8 mouse cellular contexts compared by ENCODE assay signal in the genomic region with DNA sequence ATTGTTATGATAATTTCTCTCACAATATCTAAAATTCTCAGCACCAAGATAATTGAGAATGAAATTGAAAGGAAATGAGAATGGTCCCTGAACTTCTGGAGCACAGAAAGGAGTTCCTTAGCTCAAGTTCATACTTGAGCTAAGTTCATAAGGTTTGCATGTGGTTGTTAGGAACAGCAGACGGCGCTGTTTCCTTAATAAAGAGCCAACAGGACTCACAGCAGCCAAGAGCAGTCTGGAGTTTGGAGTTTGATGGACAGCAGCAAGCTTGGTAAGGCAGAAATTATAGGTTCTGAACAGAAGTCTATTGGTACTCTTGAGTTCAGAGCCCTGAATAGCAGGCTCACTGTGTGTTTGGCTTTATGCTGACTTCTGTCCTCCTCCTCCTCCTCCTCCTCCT. TPM values are rescaled to one million over a fixed set of nuclear protein-coding genes. Genes with fewer than 3 reads are reported as not detected.
DNase-seq lines count a peak whose midpoint lies in the region; ATAC-seq and TF ChIP-seq lines count a peak whose summit lies in the region.

No protein-coding gene starts in this region.

- H3K27me3 ChIP-seq in liver, adult 2 months (ENCODE audit: control insufficient read depth, insufficient read depth, low read length), result no peaks in the 10 kb centered on the region
- no peaks in the 10 kb centered on the region for H3K27me3 ChIP-seq in liver, embryonic 11.5 days (replicated peaks; ENCODE audit: control insufficient read depth, insufficient read depth, low read length)

- H3K4me3 ChIP-seq in liver, adult 2 months (ENCODE audit: insufficient read depth, low read depth, low read length), result no peak overlapping the region
- no peak overlapping the region for H3K4me3 ChIP-seq in liver, embryonic 11.5 days (ENCODE audit: low read depth, low read length)

- no peaks in the 10 kb centered on the region for H3K4me1 ChIP-seq in liver, adult 2 months (ENCODE audit: control insufficient read depth, insufficient read depth, low read length)
- no peaks in the 10 kb centered on the region for H3K4me1 ChIP-seq in liver, embryonic 11.5 days (replicated peaks; ENCODE audit: control insufficient read depth, insufficient read depth, low read length)

- no peak overlapping the region for H3K27ac ChIP-seq in liver, adult 2 months (replicated peaks; ENCODE audit: insufficient read depth, low read depth, low read length)
- no peak overlapping the region for H3K27ac ChIP-seq in liver, embryonic 11.5 days (ENCODE audit: low read depth, low read length)

- no peaks in the 10 kb centered on the region for H3K79me2 ChIP-seq in liver, adult 2 months (ENCODE audit: control insufficient read depth, insufficient read depth, low read length)

- no peaks in the 10 kb centered on the region for H3K9me3 ChIP-seq in liver, embryonic 11.5 days (ENCODE audit: control insufficient read depth, low read length)

- H3K4me2 ChIP-seq in liver, embryonic 11.5 days, result no peak overlapping the region

- ATAC-seq in liver, embryonic 11.5 days (replicated peaks; ENCODE audit: low FRiP score), result no peak
- peak; percentile 64 to 79; a peak in 3 of 4 replicates for ATAC-seq in hematopoietic stem cell, adult 5-6 weeks (replicated peaks in 1 of 2; ENCODE audit: insufficient read depth in 1 of 2, low FRiP score in 2 of 2, low TSS enrichment in 1 of 2, low read depth in 1 of 2, poor library complexity in 2 of 2, severe bottlenecking in 2 of 2)
- peak; percentile 91 for ATAC-seq in megakaryocyte progenitor cell, adult 5-6 weeks (replicated peaks; ENCODE audit: poor library complexity)

- H3K36me3 ChIP-seq in liver, adult 2 months (ENCODE audit: control insufficient read depth, insufficient read depth, low read length), result no peaks in the 10 kb centered on the region
- H3K36me3 ChIP-seq in liver, embryonic 11.5 days (ENCODE audit: control insufficient read depth, insufficient read depth, low read length), result no peaks in the 10 kb centered on the region

- 26% methylated on average over 2 of the region's 2 CpGs for WGBS in liver, adult 2 months
- WGBS in liver, embryonic 11.5 days, result 17% methylated on average over 2 of the region's 2 CpGs

- no peak for TF ChIP-seq POLR2A in liver, adult 2 months (IDR thresholded peaks at IDR 0.05; ENCODE audit: extremely low read depth, insufficient read depth, low read length)

- no peak overlapping the region for H3K9ac ChIP-seq in liver, adult 2 months (ENCODE audit: low read depth, low read length)
- H3K9ac ChIP-seq in liver, embryonic 11.5 days (ENCODE audit: low read depth, low read length), result no peak overlapping the region

- peak; percentile 8 to 20 for DNase-seq in adrenal gland, postnatal 36 days
- DNase-seq in adrenal gland, adult 2 months, result no peak
- peak; percentile 9 for DNase-seq in liver, adult 2 months (ENCODE audit: extremely low read depth, low read depth, low spot score)
- no peak for DNase-seq in liver, embryonic 11.5 days (ENCODE audit: low spot score)
- DNase-seq in c-Kit-positive CD71-positive TER-119-negative erythroid progenitor cells, embryonic 14.5 days (ENCODE audit: low read depth), result peak; percentile 17
- no peak for DNase-seq in ovary, postnatal 14 days (ENCODE audit: low spot score)

- no peak for TF ChIP-seq CTCF in liver, adult 2 months (IDR thresholded peaks at IDR 0.05; ENCODE audit: low read depth, low read length)

RNA-seq across cellular contexts. Expression of a gene that starts 24.8 kb away (rescaled TPM):
- not detected for total RNA-seq in adrenal gland, postnatal 36 days (2021)
- total RNA-seq in adrenal gland, adult 2 months (2021), result not detected
- polyA plus RNA-seq in adrenal gland, adult 2 months (2012; rRNA removed), result not detected in 2 replicates
- total RNA-seq in liver, adult 2 months (2014; rRNA removed), result not detected in 2 replicates
- polyA plus RNA-seq in liver, adult 2 months (2012; rRNA removed), result not detected in 2 replicates
- polyA plus RNA-seq in liver, embryonic 11.5 days (2014; fragmentation: Nextera tagmentation; extraction: Ambion mirVana), result not detected in 2 replicates
- total RNA-seq in hematopoietic stem cell, adult 5-6 weeks (2017), result not detected in 2 replicates
- total RNA-seq in megakaryocyte progenitor cell, adult 5-6 weeks (2015), result not detected in 2 replicates
- total RNA-seq in megakaryocyte progenitor cell, adult 5-6 weeks (2017), result not detected in 2 replicates

Comparison
In these comparisons a context has a peak if more than half of its experiments do, and no peak if none do; other contexts are left out.
1. DNase-seq: peak in adrenal gland, postnatal 36 days (2 of 2), liver, adult 2 months (single experiment) and c-Kit-positive CD71-positive TER-119-negative erythroid progenitor cells, embryonic 14.5 days (single experiment); none in adrenal gland, adult 2 months (single experiment), liver, embryonic 11.5 days (single experiment) and ovary, postnatal 14 days (single experiment).